8 mouse cellular contexts compared by ENCODE assay signal in the genomic region with DNA sequence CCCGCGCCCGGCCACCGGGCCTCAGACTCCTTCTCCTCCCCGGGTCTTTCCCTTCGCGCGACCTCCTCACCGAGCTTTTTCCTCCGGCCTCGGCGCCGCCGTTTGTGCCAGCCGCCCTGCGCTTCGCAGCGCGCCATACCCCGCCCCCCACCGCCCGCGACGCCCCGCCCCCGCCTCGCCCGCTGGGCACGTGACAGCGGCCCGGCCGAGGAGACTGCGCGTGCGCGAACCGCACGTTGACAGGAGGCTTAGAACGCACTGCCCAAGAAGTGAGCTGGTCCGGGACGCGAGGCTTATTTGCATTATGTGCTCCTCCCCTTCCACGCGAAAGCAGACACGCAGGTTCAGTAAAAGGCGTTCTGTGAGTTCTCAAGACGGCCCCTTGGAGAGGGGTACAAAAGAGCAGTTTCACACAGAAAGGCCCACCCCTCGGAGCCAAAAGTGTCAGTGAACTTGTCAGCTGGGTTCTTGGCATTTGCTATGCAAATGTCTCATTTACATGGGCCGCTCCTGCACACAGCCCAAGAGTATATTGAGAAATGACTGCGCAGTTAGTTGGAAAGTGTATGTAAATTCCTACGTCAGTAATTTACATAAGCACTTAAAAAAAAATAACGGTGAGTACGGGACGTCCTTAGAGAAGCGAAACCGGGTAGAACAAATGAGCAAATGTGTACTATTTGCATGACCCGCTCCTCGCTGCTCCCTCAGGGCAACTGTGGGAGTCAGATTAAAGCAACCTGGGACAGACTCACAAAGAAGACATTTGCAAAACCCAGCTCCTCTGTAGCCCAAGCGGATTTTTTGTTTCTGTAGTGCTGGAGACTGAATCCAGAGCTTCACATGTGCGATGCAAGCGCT. TPM values are rescaled to one million over a fixed set of nuclear protein-coding genes. Genes with fewer than 3 reads are reported as not detected.
DNase-seq lines count a peak whose midpoint lies in the region; ATAC-seq lines count a peak whose summit lies in the region.

A gene (minus strand): TSS at position 189 of the 861 bp plus-strand sequence.

- H3K4me1 ChIP-seq in hindbrain, embryonic 15.5 days (replicated peaks): peaks cover 46% of the 10 kb centered on the region

- H3K27me3 ChIP-seq in hindbrain, embryonic 15.5 days: no peaks in the 10 kb centered on the region

- peak within 1 kb of the TSS; percentile 78 for H3K4me3 ChIP-seq in hindbrain, embryonic 15.5 days

- peak within 1 kb of the TSS; percentile 76 for H3K4me2 ChIP-seq in hindbrain, embryonic 15.5 days

- peak within 1 kb of the TSS; percentile 81 for H3K9ac ChIP-seq in hindbrain, embryonic 15.5 days

- under 1% methylated on average over 60 of the region's 61 CpGs for WGBS in hindbrain, embryonic 15.5 days

- no peaks in the 10 kb centered on the region for H3K9me3 ChIP-seq in hindbrain, embryonic 15.5 days

- peak within 1 kb of the TSS; percentile 98 for H3K27ac ChIP-seq in hindbrain, embryonic 15.5 days (replicated peaks)

- peak; percentile 95 for DNase-seq in R1 (ENCODE audit: low read depth, low spot score)
- DNase-seq in cerebellum, postnatal 25 days: peak; percentile 96 to 98
- peak; percentile 92 to 94 for DNase-seq in frontal cortex, postnatal 36 days (ENCODE audit: low spot score in 2 of 2)
- peak; percentile 93 for DNase-seq in left cerebral cortex, adult 11 months (ENCODE audit: low spot score)
- peak; percentile 95 to 97 for DNase-seq in lung, postnatal 4 days
- peak; percentile 90 for DNase-seq in retina, postnatal 7 days (ENCODE audit: low read depth, low spot score)
- peak; percentile 93 for DNase-seq in urinary bladder, adult 2 months (ENCODE audit: low spot score)

- peak; percentile 77 for ATAC-seq in hindbrain, embryonic 15.5 days (ENCODE audit: low FRiP score, low read depth)

- peaks cover 13% of the 10 kb centered on the region for H3K36me3 ChIP-seq in hindbrain, embryonic 15.5 days

RNA-seq across cellular contexts. Expression of the gene that starts here (rescaled TPM):
- 96.4 and 107 TPM in 2 replicates for polyA plus RNA-seq in hindbrain, embryonic 15.5 days (2015; fragmentation: Nextera tagmentation; extraction: Ambion mirVana)
- polyA plus RNA-seq in urinary bladder, adult 2 months (2012; rRNA removed): 64.2 and 67.5 TPM in 2 replicates

Comparison
In these comparisons a context has a peak if more than half of its experiments do, and no peak if none do; other contexts are left out.
1. Peak in every context shown above with its lines: DNase-seq, ATAC-seq, H3K4me3 ChIP-seq and H3K27ac ChIP-seq.